Mouse (Mus musculus) forebrain, postnatal 0 days (tissue): ENCODE data around the gene Rbx1. TPM values are rescaled to one million over a fixed set of nuclear protein-coding genes. Genes with fewer than 3 reads are reported as not detected.
"Not testable (repeated sequence)": the region's sequence is repeated elsewhere in the genome, so short reads cannot be mapped to it uniquely, and the experiment has no call there.

ENCODE experiments used
- ATAC-seq: fragments of 200-750 bp; cut with Nextera tagmentation; 2 replicates; pipeline ENCODE4 v1.8.0; 2017; ENCODE audit warnings: mild to moderate bottlenecking, moderate library complexity
- DNase-seq: peaks from one replicate; pipeline ENCODE4 v3.0.0-alpha.2; 2015
- H3K27ac ChIP-seq: fragments of 300-500 bp; sonication (generic); 2 replicates; pipeline ENCODE4 v1.5.1; 2014; ENCODE audit warnings: low read depth, mild to moderate bottlenecking, antibody characterized with exemption, low read length, moderate library complexity, mixed read lengths
- H3K27me3 ChIP-seq: fragments of 300-500 bp; sonication (generic); 2 replicates; pipeline ENCODE4 v1.6.1; 2014; ENCODE audit warnings: mild to moderate bottlenecking, low read length, mixed read lengths; ENCODE audit not compliant: insufficient read depth
- H3K36me3 ChIP-seq: fragments of 300-500 bp; sonication (generic); 2 replicates; pipeline ENCODE4 v1.6.1; 2014; ENCODE audit warnings: mild to moderate bottlenecking, moderate library complexity; ENCODE audit not compliant: insufficient read depth
- H3K4me1 ChIP-seq: fragments of 300-500 bp; sonication (generic); 2 replicates; pipeline ENCODE4 v1.6.1; 2014; ENCODE audit warnings: antibody characterized with exemption; ENCODE audit not compliant: insufficient read depth
- H3K4me2 ChIP-seq: fragments of 300-500 bp; sonication (generic); 2 replicates; pipeline ENCODE4 v1.6.1; 2014; ENCODE audit warnings: low read depth, mild to moderate bottlenecking, moderate library complexity
- H3K4me3 ChIP-seq: fragments of 300-500 bp; sonication (generic); 2 replicates; pipeline ENCODE4 v1.5.1; 2014; ENCODE audit warnings: low read depth, low read length, mixed read lengths
- H3K9ac ChIP-seq: fragments of 300-500 bp; sonication (generic); 2 replicates; pipeline ENCODE4 v1.6.1; 2014; ENCODE audit warnings: mild to moderate bottlenecking
- H3K9me3 ChIP-seq: fragments of 300-500 bp; sonication (generic); 2 replicates; pipeline ENCODE4 v1.6.1; 2016; ENCODE audit warnings: low read length
- CTCF ChIP-seq: sonication (generic); IDR thresholded peaks from 2 replicates; pipeline ENCODE4 v1.5.1; 2016; ENCODE audit warnings: antibody characterized with exemption, control low read depth, low read depth
- WGBS: fragments of 180-500 bp; shearing (Covaris S2); extraction: QIAGEN DNeasy Blood & Tissue Kit; methylation state at CpG from one replicate; pipeline ENCODE4 v1.1.7; 2014; 5-methylcytosine and 5-hydroxymethylcytosine counted together
- polyA plus RNA-seq: library from polyadenylated mRNA; unstranded; fragments of >200 nt; fragmentation: Nextera tagmentation; extraction: Ambion mirVana; gene quantifications from 2 replicates; pipeline ENCODE4 v1.2.1, GENCODE M21; 2015
- total RNA-seq: library from RNA; depleted of rRNA; stranded (reverse); fragments of >200 nt; gene quantifications from 2 replicates; pipeline ENCODE4 v1.2.3, GENCODE M21; 2014

Rbx1 gene
- total and polyA plus RNA-seq, 2 experiments from 2014 or later, result 193 to 446 TPM

DNA sequence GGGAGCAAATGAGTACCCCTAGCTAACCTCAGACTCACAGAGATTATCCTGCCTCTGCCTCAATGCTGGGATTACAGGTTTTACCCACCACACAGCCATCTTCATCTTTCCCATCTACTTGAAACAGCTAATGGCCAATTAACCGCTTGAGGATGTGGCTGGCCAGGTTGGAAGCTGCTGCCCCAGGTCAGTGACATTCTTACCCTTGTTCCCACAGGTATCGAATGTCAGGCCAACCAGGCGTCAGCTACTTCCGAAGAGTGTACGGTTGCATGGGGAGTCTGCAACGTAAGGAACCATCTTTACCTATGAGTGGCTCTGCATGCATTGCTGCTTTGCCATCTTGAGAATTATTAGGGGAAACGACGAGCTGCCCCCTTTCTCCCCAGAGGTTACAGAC is 4.6 kb downstream of the Rbx1 start:
- Histone ChIP-seq H3K9ac (no peak overlapping the region), H3K4me3 (no peak overlapping the region), H3K4me1 (peaks cover 8% of the 10 kb centered on the region), H3K4me2 (no peak overlapping the region), H3K9me3 (no peaks in the 10 kb centered on the region), H3K36me3 (peaks cover 56% of the 10 kb centered on the region), H3K27me3 (no peaks in the 10 kb centered on the region), H3K27ac (no peak overlapping the region)
- WGBS, result 89% methylated on average over 8 of the region's 8 CpGs
- TF ChIP-seq CTCF, result no peak
- DNase-seq, result no peak
- ATAC-seq, result no peak

DNA sequence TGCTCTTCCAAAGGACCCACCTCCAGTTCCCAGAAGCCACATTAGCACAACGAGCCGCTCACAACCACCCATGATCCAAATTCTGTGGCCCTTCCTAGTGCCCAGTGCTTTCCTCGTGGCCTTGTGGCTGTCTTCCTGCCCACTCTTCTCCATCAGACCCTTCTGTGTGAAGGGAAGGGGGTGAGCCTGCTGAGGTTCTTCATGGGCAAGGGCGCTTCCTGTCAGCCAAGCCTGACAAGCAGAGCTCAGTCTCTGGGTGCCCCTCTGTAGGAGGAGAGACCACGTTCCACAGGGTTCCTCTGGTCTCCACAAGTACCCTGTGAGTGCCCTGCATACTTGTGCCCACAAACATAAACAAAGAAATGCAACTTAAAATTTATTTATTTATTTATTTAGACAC is 6.2 kb downstream of the Rbx1 start:
- H3K9ac ChIP-seq, result no peak overlapping the region
- WGBS, result 92% methylated on average over 5 of the region's 5 CpGs
- DNase-seq (no peak), ATAC-seq (no peak)
- H3K36me3 ChIP-seq, result peaks cover 60% of the 10 kb centered on the region
- no peaks in the 10 kb centered on the region for H3K27me3 ChIP-seq
- peaks cover 5% of the 10 kb centered on the region for H3K4me1 ChIP-seq
- no peak overlapping the region for H3K4me2 ChIP-seq
- no peak for TF ChIP-seq CTCF
- H3K4me3 ChIP-seq, result no peak overlapping the region
- no peaks in the 10 kb centered on the region for H3K9me3 ChIP-seq
- no peak overlapping the region for H3K27ac ChIP-seq

- DNase-seq (peak; percentile 57), ATAC-seq (no peak)
- Histone ChIP-seq H3K27ac (no peak overlapping the region), H3K9ac (no peak overlapping the region), H3K4me1 (no peaks in the 10 kb centered on the region), H3K9me3 (no peaks in the 10 kb centered on the region), H3K27me3 (no peaks in the 10 kb centered on the region), H3K36me3 (peaks cover 53% of the 10 kb centered on the region), H3K4me3 (no peak overlapping the region), H3K4me2 (no peak overlapping the region)
- peak; percentile 55 for TF ChIP-seq CTCF
- WGBS, result 37% methylated on average over 3 of the region's 3 CpGs
These were observed 9.6 kb downstream of the Rbx1 start for GRCm38 (mm10) chr15:81475654-81476053.

GRCm38 (mm10) chr15:81476597-81476996 is 10.5 kb downstream of the Rbx1 start:
- Histone ChIP-seq H3K36me3 (peaks cover 43% of the 10 kb centered on the region), H3K9ac (no peak overlapping the region), H3K9me3 (no peaks in the 10 kb centered on the region), H3K4me3 (no peak overlapping the region), H3K27ac (no peak overlapping the region), H3K27me3 (no peaks in the 10 kb centered on the region), H3K4me2 (no peak overlapping the region), H3K4me1 (no peaks in the 10 kb centered on the region)
- DNase-seq (no peak), ATAC-seq (no peak)
- TF ChIP-seq CTCF, result no peak
- WGBS, result 4% methylated on average over 2 of the region's 2 CpGs

- no peaks in the 10 kb centered on the region for H3K9me3 ChIP-seq
- ATAC-seq (no peak), DNase-seq (no peak)
- TF ChIP-seq CTCF, result no peak
- H3K9ac ChIP-seq, result no peak overlapping the region
- 70% methylated on average over 21 of the region's 21 CpGs for WGBS
- H3K4me2 ChIP-seq, result no peak overlapping the region
- H3K27me3 ChIP-seq, result no peaks in the 10 kb centered on the region
- H3K27ac ChIP-seq, result no peak overlapping the region
- no peak overlapping the region for H3K4me3 ChIP-seq
- H3K36me3 ChIP-seq, result peaks cover 15% of the 10 kb centered on the region
- no peaks in the 10 kb centered on the region for H3K4me1 ChIP-seq
These were observed 13.5 kb downstream of the Rbx1 start for GRCm38 (mm10) chr15:81479446-81480213.

- not testable (repeated sequence) for H3K27ac ChIP-seq, H3K4me3 ChIP-seq, H3K9me3 ChIP-seq, H3K27me3 ChIP-seq, H3K36me3 ChIP-seq, H3K4me2 ChIP-seq, H3K4me1 ChIP-seq, DNase-seq, H3K9ac ChIP-seq, ATAC-seq
- 69% methylated on average over 3 of the region's 3 CpGs for whole genome bisulfite sequencing
These were observed 14.2 kb downstream of the Rbx1 start for GRCm38 (mm10) chr15:81480284-81480683.

DNA sequence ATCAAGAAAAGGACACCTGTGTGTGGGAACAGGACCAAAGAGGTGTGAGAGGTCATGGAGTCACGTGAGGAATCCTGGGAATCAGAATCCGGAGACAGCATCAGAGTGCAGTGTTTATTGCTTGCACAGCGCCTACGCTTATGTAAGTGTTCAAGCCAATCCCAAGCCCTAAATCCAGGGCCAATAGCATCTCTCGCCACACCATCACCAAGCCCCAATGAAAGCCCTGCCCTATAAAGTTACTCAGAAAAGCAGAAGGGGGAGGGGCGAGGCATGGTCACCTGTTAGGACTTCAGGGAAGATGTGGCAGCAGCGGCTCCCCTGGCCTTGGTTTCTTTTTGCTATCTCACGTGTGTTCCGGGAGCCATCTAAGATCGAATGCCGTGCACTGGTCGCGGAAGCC is 14.9 kb downstream of the Rbx1 start:
- DNase-seq (no peak), ATAC-seq (no peak)
- Histone ChIP-seq H3K9ac (no peak overlapping the region), H3K4me2 (peak overlapping the region; percentile 42), H3K27ac (no peak overlapping the region), H3K9me3 (no peaks in the 10 kb centered on the region), H3K36me3 (0 out of 2 replicates have a peak, but pooled peaks cover 1% of the 10 kb centered on the region), H3K27me3 (no peaks in the 10 kb centered on the region), H3K4me1 (no peaks in the 10 kb centered on the region), H3K4me3 (peak overlapping the region; percentile 21)
- 22% methylated on average over 13 of the region's 13 CpGs for WGBS
- no peak for TF ChIP-seq CTCF
